Mouse (Mus musculus): ENCODE measurements around the gene Tmem45a2.
A peak's percentile ranks its signal among the peaks of the same experiment; 100 is the strongest.
"Not testable (repeated sequence)": the region's sequence is repeated elsewhere in the genome, so short reads cannot be mapped to it uniquely, and the experiment has no call there.

Tmem45a2 gene

DNA sequence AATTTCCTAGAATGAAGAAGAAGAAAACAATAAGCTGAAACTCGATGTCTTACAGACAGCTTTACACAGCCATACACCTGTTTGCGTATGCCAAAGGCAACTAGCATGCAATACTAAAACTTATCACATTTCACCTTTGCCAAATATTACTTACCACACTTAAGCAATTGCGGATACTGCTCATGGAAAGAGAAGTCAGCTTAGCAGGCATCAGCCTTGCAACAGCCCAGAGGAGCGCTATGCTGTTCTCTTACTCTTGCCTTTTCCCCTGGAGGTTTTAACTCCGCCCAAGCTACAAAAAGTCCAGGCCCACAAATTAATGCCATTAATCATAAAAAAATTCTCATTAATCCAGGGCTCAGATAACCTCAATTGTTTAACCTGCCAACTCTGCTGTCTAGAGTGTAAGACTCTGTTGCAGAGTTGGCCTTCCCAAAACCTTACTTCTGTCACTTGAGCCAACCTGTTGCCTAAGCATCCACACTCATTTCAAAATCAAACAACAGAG is at the start of gene Tmem45a2:
Gene Tmem45a2 (minus strand): TSS at position 241 of the 508 bp plus-strand sequence.
- no peak for DNase-seq (ENCODE audit: low spot score in 2 of 2)

- DNase-seq (ENCODE audit: low spot score in 2 of 2), result no peak
Observed at GRCm38 (mm10) chr16:57117562-57117961, 46.4 kb upstream of the Tmem45a2 start.

GRCm38 (mm10) chr16:57116066-57116465 is 44.9 kb upstream of the Tmem45a2 start:
- no peak for DNase-seq (ENCODE audit: low spot score in 2 of 2)

GRCm38 (mm10) chr16:57106185-57106960 is 35.2 kb upstream of the Tmem45a2 start:
- no peak for DNase-seq (ENCODE audit: low spot score in 2 of 2)

DNA sequence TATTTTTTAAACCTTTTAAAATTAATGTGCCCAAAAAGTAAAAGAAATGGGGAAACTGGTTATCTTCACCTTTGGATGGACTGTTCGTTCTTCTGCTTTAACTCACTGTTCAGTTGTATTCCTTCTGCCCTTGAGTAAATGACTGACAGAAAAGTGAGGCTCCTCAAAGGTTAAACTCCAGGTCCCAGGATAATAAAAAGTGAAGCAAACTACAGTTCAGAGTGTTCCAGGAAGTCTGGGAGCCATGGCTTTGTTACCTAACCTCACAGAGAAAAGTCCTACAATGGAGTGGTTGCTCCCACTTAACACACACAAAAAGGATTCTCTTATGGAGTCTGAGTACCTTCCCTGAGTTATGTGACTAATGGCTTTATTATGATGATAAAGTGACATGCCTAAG is 30.0 kb upstream of the Tmem45a2 start:
- no peak for DNase-seq (ENCODE audit: low spot score in 2 of 2)

DNA sequence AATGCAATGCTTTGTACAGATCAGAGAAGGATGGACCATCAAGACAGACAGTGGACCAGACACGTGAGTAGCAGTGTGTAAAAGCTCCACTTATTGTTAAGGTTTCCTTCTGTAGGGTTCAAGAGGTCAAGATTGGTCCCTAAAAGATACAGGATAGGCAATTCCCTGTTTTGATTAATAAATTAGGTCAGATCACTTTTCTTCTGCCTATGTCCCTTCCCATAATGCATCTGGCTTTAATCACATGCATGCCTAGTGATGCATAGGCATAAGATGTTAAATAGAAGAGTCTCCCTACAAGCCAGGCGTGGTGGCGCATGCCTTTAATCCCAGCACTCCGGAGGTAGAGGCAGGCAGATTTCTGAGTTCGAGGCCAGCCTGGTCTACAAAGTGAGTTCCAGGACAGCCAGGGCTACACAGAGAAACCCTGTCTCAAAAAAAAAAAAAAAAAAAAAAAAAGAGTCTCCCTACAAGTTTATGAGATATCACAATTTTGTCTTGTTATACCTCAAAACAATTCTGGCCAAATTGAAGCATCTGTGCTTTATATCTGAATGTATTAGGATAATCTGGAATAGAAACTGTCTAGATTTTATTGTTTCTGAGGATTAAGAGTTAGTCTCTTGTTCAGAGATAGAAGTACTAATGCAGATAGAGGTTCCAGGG is 28.5 kb upstream of the Tmem45a2 start:
- no peak for DNase-seq (ENCODE audit: low spot score in 2 of 2)

DNA sequence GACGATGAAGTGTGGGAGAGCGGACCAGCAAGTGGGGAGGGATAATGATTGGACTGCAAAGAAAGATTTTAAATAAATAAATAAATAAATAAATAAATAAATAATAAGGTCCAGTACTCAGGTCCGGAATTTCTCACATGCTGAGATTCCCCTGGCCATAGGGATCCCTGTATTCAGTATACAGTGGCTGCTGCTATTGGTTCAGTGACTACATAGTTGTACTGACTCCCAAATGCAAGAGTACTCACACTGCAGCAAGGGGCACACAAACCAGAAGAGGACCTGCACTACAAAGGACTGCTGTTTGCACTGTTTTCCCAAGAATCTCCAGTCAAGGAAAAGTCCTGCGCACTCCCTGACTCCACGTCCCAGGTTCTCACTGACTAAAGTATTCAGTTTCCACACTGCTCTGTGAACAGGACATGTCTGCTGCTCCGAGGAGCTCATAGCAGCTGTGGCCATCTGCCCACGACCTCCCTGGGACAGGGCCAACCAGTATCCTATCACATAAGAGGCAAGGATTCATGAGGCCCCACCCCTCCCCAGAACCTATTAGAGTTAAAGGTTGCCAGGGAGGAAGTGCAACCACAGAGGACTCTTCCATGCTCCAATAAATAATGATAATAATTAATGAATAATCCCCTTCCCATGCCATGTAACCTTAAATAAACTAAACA is 27.4 kb upstream of the Tmem45a2 start:
- DNase-seq (ENCODE audit: low spot score in 2 of 2), result no peak

DNA sequence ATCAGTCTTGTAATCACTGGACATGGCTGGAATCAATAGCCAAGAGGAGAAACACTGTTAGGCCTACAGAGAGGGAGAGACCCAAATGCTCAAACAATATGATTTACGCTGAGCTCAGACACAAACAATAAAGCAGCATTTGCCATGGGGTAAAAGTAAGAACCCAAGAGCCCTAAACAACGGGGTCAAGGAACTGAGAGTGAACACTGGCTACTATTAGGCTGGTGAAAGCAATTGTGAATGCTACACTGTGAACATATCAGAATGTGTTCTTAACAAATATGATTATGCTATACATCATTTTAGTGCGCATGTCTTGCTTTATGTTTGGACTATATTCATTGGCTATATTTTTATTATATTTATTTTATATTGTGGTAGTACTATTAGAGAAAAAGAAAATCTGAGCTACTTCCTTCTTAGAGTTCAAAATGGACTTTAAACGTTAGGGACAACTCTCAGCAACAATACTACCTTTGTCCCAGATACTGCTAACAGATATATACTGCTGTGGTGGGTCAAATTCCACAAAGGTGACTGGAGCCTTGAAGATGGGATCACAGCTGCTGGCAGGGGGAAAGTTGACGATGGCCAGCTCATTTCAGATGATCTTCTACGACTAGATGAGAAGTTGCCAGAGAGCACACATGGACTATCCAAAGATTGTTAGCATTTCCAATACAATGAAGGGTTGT is 21.9 kb upstream of the Tmem45a2 start:
- DNase-seq (ENCODE audit: low spot score in 2 of 2), result no peak

DNA sequence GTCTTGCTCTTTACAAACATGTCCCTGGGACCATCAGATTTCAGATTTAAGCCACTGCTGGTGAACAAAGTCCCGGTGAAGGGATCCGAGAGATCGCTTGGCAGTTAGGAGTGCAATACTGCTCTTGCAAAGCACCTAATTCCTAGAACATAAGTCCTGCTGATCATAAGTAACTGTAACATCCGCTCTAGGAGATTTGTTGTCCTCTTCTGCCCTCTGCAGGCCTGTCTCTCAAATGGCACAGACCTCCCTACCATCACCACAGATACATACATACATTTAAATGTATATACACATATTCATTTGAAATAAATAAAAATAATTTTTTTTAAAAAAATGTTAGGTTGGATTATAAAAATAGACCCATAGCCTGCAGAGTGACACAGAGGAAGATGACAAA is 21.3 kb upstream of the Tmem45a2 start:
- DNase-seq (ENCODE audit: low spot score in 2 of 2), result peak; percentile 68 to 73

DNA sequence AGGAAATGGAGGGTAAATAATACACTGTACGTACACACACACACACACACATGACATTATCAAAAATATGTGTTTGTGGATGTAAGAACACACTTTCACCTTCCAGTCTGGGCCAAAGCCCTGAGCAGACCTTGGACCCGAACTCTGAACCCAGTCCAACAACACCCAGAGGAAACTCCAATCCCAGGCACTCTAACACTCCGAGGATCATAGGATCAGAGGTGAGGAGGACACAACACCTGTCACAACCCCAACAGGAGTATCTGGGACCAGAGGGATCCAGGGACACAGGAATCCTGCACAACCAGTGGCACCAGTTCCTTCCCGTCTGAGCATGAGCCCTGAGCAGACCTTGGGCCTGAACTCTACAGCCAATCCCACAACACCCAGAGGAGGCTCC is 8.4 kb upstream of the Tmem45a2 start:
- DNase-seq (ENCODE audit: low spot score in 2 of 2), result no peak

- DNase-seq (ENCODE audit: low spot score in 2 of 2), result no peak
Observed at GRCm38 (mm10) chr16:57075986-57076385, 4.8 kb upstream of the Tmem45a2 start.

DNA sequence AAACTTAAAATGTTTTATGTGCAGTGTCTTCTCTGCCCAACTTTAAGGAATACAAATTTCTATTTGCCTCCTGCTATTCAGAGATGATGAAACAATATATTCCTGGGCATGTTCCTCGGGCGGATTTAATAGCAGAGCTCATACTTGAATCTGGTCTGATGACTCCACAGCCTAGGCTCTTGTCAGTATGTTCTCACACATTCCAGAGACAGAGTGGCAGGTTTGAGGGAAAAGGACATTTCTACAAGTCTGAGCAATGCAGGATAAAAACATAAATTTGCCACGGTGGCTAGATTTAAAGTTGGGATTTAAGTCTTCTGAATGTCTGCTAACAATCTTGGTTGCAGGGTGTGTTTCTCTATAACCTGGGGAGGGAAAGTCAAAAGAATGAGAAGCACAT is 9.1 kb downstream of the Tmem45a2 start:
- no peak for DNase-seq (ENCODE audit: low spot score in 2 of 2)

DNA sequence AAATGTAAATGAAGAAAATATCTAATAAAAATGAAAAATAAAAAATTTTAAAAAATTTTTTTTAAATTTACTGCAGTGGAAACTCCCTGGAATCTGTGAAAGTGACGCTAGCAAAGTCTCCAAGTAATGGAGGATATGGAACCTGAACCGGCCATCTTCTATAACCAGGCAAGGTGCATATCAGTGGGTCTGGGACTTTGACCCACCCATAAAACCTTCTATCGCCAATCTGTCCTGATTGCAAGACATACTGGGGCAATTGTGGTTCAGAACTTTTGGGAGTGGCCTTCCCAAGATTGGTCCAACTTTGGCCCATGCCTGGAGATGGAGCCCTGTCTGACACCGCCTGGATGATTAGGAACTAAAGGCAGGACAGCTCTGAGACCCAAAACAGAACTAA is 14.2 kb downstream of the Tmem45a2 start:
- no peak for DNase-seq (ENCODE audit: low spot score in 2 of 2)

GRCm38 (mm10) chr16:57049974-57050373 is 21.2 kb downstream of the Tmem45a2 start:
- DNase-seq (ENCODE audit: low spot score in 2 of 2), result peak in 1 of 2 experiments; percentile 4

DNA sequence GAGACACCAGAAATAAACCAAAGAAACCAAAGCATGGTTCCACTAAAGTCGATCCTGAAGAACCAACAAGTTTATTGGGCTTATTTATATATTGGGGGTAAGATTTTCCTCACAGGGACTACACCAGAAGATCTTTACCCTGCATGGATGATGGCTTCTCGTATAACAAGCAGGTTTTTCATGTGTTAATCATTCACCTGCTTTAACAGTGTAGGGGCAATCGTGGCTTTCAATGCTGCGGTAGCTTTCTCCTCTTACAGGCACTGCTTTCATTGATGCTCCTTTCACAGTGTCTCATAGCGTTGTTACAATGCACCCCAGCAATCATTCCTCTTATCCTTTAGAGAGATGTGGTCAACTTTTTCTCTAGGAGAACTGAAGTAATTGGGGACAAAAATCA is 32.6 kb downstream of the Tmem45a2 start:
- DNase-seq (ENCODE audit: low spot score in 2 of 2), result no peak

DNA sequence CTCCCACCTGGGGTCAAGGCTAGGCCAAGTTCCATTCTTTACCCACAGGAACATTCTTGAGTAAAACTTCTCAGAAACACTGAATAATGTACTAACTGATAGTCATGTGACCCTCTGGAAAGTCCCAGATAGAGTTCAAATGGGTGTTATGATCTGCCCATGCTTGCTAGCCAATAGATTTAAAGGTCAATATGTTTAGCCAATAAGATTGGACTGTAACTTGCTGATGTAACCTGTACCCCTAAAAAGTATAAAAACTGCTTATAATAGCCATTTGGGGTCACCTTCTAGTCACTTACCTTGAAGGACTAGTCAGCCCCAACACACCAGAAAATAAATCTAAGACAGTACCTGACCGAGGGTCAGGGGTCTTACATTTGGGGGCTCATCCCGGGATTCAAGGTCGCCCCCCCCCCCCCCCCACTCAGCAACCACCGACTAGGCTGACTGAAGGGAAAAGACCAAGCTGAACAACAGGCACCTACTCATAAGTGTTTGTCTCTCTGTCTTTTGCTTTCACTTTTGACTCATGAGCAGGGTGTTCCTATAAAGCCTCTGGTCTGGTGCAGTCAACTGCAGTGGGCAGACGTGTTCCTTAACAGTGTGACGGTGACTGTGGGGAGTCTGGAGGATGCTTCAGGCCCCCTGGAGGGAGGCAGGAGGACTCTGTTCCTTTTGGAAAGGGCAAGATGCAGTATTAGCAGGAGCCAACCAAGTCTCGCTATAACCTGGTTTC is 40.9 kb downstream of the Tmem45a2 start:
- DNase-seq (ENCODE audit: low spot score in 2 of 2), result no peak

GRCm38 (mm10) chr16:56998283-56998682 is 72.9 kb downstream of the Tmem45a2 start:
- not testable (repeated sequence) for DNase-seq (ENCODE audit: low spot score in 2 of 2)
